Mouse (Mus musculus): Measurements from ENCODE around the gene Rbm14. TPM values are rescaled to one million over a fixed set of nuclear protein-coding genes. Genes with fewer than 3 reads are reported as not detected.
A peak's percentile ranks its signal among the peaks of the same experiment; 100 is the strongest.

Gene Rbm14
- total and polyA plus RNA-seq, 2 experiments from 2014 or later, result 37.9 to 43.8 TPM

- Histone ChIP-seq H3K4me3 (ENCODE audit: low read depth, low read length) (no peak overlapping the region), H3K9ac (replicated peaks; ENCODE audit: low read length, poor library complexity, severe bottlenecking) (no peak overlapping the region), H3K36me3 (ENCODE audit: insufficient read depth, low read length) (no peaks in the 10 kb centered on the region), H3K27me3 (ENCODE audit: insufficient read depth, low read length) (no peaks in the 10 kb centered on the region), H3K4me1 (ENCODE audit: insufficient read depth, low read length) (no peaks in the 10 kb centered on the region), H3K4me2 (ENCODE audit: low read depth, low read length, poor library complexity, severe bottlenecking) (no peak overlapping the region), H3K27ac (ENCODE audit: low read depth, low read length) (no peak overlapping the region), H3K9me3 (ENCODE audit: low read length) (no peaks in the 10 kb centered on the region)
- WGBS, result 14% methylated on average over 5 of the region's 5 CpGs
- DNase-seq (ENCODE audit: low spot score), result no peak
- TF ChIP-seq CTCF (IDR thresholded peaks at IDR 0.05), result no peak
- no peak for ATAC-seq (ENCODE audit: low FRiP score)
These were observed 38.8 kb upstream of the Rbm14 start for GRCm38 (mm10) chr19:4850281-4850680.

GRCm38 (mm10) chr19:4849800-4850199 is 38.4 kb upstream of the Rbm14 start:
- TF ChIP-seq CTCF (IDR thresholded peaks at IDR 0.05), result no peak
- DNase-seq (ENCODE audit: low spot score) (no peak), ATAC-seq (ENCODE audit: low FRiP score) (no peak)
- H3K4me1 ChIP-seq (ENCODE audit: insufficient read depth, low read length), result no peaks in the 10 kb centered on the region
- WGBS, result 44% methylated on average over 4 of the region's 4 CpGs
- H3K27me3 ChIP-seq (ENCODE audit: insufficient read depth, low read length), result no peaks in the 10 kb centered on the region
- H3K9me3 ChIP-seq (ENCODE audit: low read length), result no peaks in the 10 kb centered on the region
- no peak overlapping the region for H3K27ac ChIP-seq (ENCODE audit: low read depth, low read length)
- H3K4me2 ChIP-seq (ENCODE audit: low read depth, low read length, poor library complexity, severe bottlenecking), result no peak overlapping the region
- H3K4me3 ChIP-seq (ENCODE audit: low read depth, low read length), result no peak overlapping the region
- no peaks in the 10 kb centered on the region for H3K36me3 ChIP-seq (ENCODE audit: insufficient read depth, low read length)
- no peak overlapping the region for H3K9ac ChIP-seq (replicated peaks; ENCODE audit: low read length, poor library complexity, severe bottlenecking)

DNA sequence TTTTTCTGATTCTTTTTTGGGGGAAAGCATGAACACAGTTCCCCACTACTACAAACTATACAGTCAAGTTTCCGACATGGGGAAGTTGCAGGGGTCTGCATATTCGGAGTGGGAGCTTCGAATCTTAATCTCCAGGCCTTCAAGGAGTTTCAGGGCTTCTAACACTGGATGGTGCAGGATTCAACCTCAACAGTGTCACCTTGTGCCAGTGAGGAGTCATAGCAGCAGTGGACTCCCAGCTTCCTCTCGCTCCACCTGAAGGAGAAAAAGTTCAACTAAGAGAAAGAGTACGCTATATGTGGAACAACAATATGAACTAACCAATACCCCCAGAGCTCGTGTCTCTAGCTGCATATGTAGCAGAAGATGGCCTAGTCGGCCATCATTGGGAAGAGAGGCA is 36.1 kb upstream of the Rbm14 start:
- Histone ChIP-seq H3K4me3 (ENCODE audit: low read depth, low read length) (no peak overlapping the region), H3K4me1 (ENCODE audit: insufficient read depth, low read length) (no peaks in the 10 kb centered on the region), H3K9ac (replicated peaks; ENCODE audit: low read length, poor library complexity, severe bottlenecking) (no peak overlapping the region), H3K9me3 (ENCODE audit: low read length) (no peaks in the 10 kb centered on the region), H3K4me2 (ENCODE audit: low read depth, low read length, poor library complexity, severe bottlenecking) (no peak overlapping the region), H3K27ac (ENCODE audit: low read depth, low read length) (no peak overlapping the region), H3K36me3 (ENCODE audit: insufficient read depth, low read length) (no peaks in the 10 kb centered on the region), H3K27me3 (ENCODE audit: insufficient read depth, low read length) (no peaks in the 10 kb centered on the region)
- DNase-seq (ENCODE audit: low spot score), result peak; percentile 38
- peak; percentile 71 for TF ChIP-seq CTCF (IDR thresholded peaks at IDR 0.05)
- 35% methylated on average over 7 of the region's 7 CpGs for WGBS
- ATAC-seq (ENCODE audit: low FRiP score), result no peak

- WGBS, result 84% methylated on average over 2 of the region's 2 CpGs
- ATAC-seq (ENCODE audit: low FRiP score) (no peak), DNase-seq (ENCODE audit: low spot score) (no peak)
- no peak for TF ChIP-seq CTCF (IDR thresholded peaks at IDR 0.05)
- Histone ChIP-seq H3K27me3 (ENCODE audit: insufficient read depth, low read length) (peaks cover 11% of the 10 kb centered on the region; the same call in 1 of the 2 replicates), H3K27ac (ENCODE audit: low read depth, low read length) (no peak overlapping the region), H3K9me3 (ENCODE audit: low read length) (no peaks in the 10 kb centered on the region), H3K36me3 (ENCODE audit: insufficient read depth, low read length) (no peaks in the 10 kb centered on the region), H3K4me2 (ENCODE audit: low read depth, low read length, poor library complexity, severe bottlenecking) (no peak overlapping the region), H3K4me3 (ENCODE audit: low read depth, low read length) (no peak overlapping the region), H3K9ac (replicated peaks; ENCODE audit: low read length, poor library complexity, severe bottlenecking) (no peak overlapping the region), H3K4me1 (ENCODE audit: insufficient read depth, low read length) (no peaks in the 10 kb centered on the region)
These were observed 34.4 kb upstream of the Rbm14 start for GRCm38 (mm10) chr19:4845846-4846245.

DNA sequence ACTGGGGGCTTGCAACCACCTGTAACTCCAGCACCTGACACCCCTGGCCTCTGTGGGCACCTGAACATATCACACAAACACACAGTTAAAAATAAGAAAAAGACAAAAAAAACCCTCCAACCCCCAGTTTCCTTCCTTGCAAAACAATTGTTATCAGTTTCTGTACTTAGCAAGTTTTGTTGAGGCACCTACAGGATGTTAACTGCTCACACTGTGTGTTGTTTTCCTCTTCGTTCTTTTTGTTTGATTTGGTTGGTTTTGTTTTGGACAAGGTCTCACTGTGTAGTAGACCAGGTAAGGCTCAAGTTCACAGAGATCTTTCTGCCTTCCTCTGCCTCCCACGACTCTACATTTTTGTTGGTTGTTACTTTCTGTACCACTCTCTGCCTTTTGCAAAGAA is 31.2 kb upstream of the Rbm14 start:
- no peak overlapping the region for H3K4me3 ChIP-seq (ENCODE audit: low read depth, low read length)
- no peak for TF ChIP-seq CTCF (IDR thresholded peaks at IDR 0.05)
- no peak overlapping the region for H3K27ac ChIP-seq (ENCODE audit: low read depth, low read length)
- H3K4me2 ChIP-seq (ENCODE audit: low read depth, low read length, poor library complexity, severe bottlenecking), result no peak overlapping the region
- ATAC-seq (ENCODE audit: low FRiP score), result no peak
- DNase-seq (ENCODE audit: low spot score), result no peak
- peaks cover 18% of the 10 kb centered on the region for H3K27me3 ChIP-seq (ENCODE audit: insufficient read depth, low read length)
- 64% methylated on average over 2 of the region's 2 CpGs for WGBS
- H3K4me1 ChIP-seq (ENCODE audit: insufficient read depth, low read length), result peaks cover 10% of the 10 kb centered on the region
- no peaks in the 10 kb centered on the region for H3K36me3 ChIP-seq (ENCODE audit: insufficient read depth, low read length)
- H3K9ac ChIP-seq (replicated peaks; ENCODE audit: low read length, poor library complexity, severe bottlenecking), result no peak overlapping the region
- no peaks in the 10 kb centered on the region for H3K9me3 ChIP-seq (ENCODE audit: low read length)

- Histone ChIP-seq H3K27ac (ENCODE audit: low read depth, low read length) (no peak overlapping the region), H3K36me3 (ENCODE audit: insufficient read depth, low read length) (no peaks in the 10 kb centered on the region), H3K4me3 (ENCODE audit: low read depth, low read length) (no peak overlapping the region), H3K9me3 (ENCODE audit: low read length) (no peaks in the 10 kb centered on the region), H3K4me1 (ENCODE audit: insufficient read depth, low read length) (peaks cover 10% of the 10 kb centered on the region), H3K9ac (replicated peaks; ENCODE audit: low read length, poor library complexity, severe bottlenecking) (no peak overlapping the region), H3K27me3 (ENCODE audit: insufficient read depth, low read length) (peaks cover 18% of the 10 kb centered on the region), H3K4me2 (ENCODE audit: low read depth, low read length, poor library complexity, severe bottlenecking) (no peak overlapping the region)
- DNase-seq (ENCODE audit: low spot score) (no peak), ATAC-seq (ENCODE audit: low FRiP score) (no peak)
- no peak for TF ChIP-seq CTCF (IDR thresholded peaks at IDR 0.05)
- WGBS, result 88% methylated on average over 9 of the region's 9 CpGs
These were observed 29.4 kb upstream of the Rbm14 start for GRCm38 (mm10) chr19:4840848-4841247.
